Mouse (Mus musculus): ENCODE measurements at regions not wholly inside any gene's neighbourhood (a gene's known extent, or its start where the extent isn't known, plus 50 kb on each side); places are given as distances from the start of the nearest gene placed in this dataset.
A peak's percentile ranks its signal among the peaks of the same experiment; 100 is the strongest.

- DNase-seq (ENCODE audit: low spot score): no peak
Observed at GRCm38 (mm10) chr15:5355332-5355731, 111.3 kb upstream of the Ptger4 start.

GRCm38 (mm10) chr15:5354328-5354727 is 110.3 kb upstream of the Ptger4 start:
- no peak for DNase-seq (ENCODE audit: low spot score)

GRCm38 (mm10) chr15:5348881-5349280 is 104.9 kb upstream of the Ptger4 start:
- no peak for DNase-seq (ENCODE audit: low spot score)

GRCm38 (mm10) chr15:5347674-5348073 is 103.7 kb upstream of the Ptger4 start:
- peak; percentile 1 for DNase-seq (ENCODE audit: low spot score)

- no peak for DNase-seq (ENCODE audit: low spot score)
Observed at GRCm38 (mm10) chr15:5346955-5347354, 103.0 kb upstream of the Ptger4 start.

- DNase-seq (ENCODE audit: low spot score): peak; percentile 3
Observed at GRCm38 (mm10) chr15:5343794-5344193, 99.8 kb upstream of the Ptger4 start.

GRCm38 (mm10) chr15:5335528-5336268 is 91.7 kb upstream of the Ptger4 start:
- DNase-seq (ENCODE audit: low spot score): no peak

- no peak for DNase-seq (ENCODE audit: low spot score)
Observed at GRCm38 (mm10) chr15:5326996-5327395, 83.0 kb upstream of the Ptger4 start.

- DNase-seq (ENCODE audit: low spot score): no peak
Observed at GRCm38 (mm10) chr15:5321691-5322090, 77.7 kb upstream of the Ptger4 start.

- DNase-seq (ENCODE audit: low spot score): no peak
Observed at GRCm38 (mm10) chr15:5312231-5312630, 68.2 kb upstream of the Ptger4 start.

GRCm38 (mm10) chr15:5310035-5310434 is 66.0 kb upstream of the Ptger4 start:
- no peak for DNase-seq (ENCODE audit: low spot score)

GRCm38 (mm10) chr15:5302403-5302802 is 58.4 kb upstream of the Ptger4 start:
- no peak for DNase-seq (ENCODE audit: low spot score)

GRCm38 (mm10) chr15:5299807-5300206 is 55.8 kb upstream of the Ptger4 start:
- no peak for DNase-seq (ENCODE audit: low spot score)

GRCm38 (mm10) chr15:5296949-5297348 is 53.0 kb upstream of the Ptger4 start:
- DNase-seq (ENCODE audit: low spot score): no peak

All from gastrocnemius, adult 18-20 months (tissue).